Mouse (Mus musculus) kidney, postnatal 0 days (tissue): ENCODE data around the gene Gm49384. TPM values are rescaled to one million over a fixed set of nuclear protein-coding genes. Genes with fewer than 3 reads are reported as not detected.

Experiments used
- ATAC-seq: fragments of 200-750 bp; cut with Nextera tagmentation; replicated peaks from 2 replicates; pipeline ENCODE4 v1.8.0; 2017; ENCODE audit warnings: low read depth, moderate number of reproducible peaks, moderate TSS enrichment, moderate library complexity; ENCODE audit not compliant: low FRiP score
- DNase-seq: peaks from one replicate; pipeline ENCODE4 v3.0.0-alpha.2; 2016; ENCODE audit warnings: low spot score
- H3K27ac ChIP-seq: fragments of 300-500 bp; sonication (generic); 2 replicates; pipeline ENCODE4 v1.5.1; 2014; ENCODE audit warnings: mild to moderate bottlenecking
- H3K27me3 ChIP-seq: fragments of 300-500 bp; sonication (generic); 2 replicates; pipeline ENCODE4 v1.6.1; 2014; ENCODE audit warnings: low read length, mixed read lengths; ENCODE audit not compliant: insufficient read depth
- H3K36me3 ChIP-seq: fragments of 300-500 bp; sonication (generic); 2 replicates; pipeline ENCODE4 v1.6.1; 2014; ENCODE audit warnings: low read length, mixed read lengths; ENCODE audit not compliant: insufficient read depth
- H3K4me1 ChIP-seq: fragments of 300-500 bp; sonication (generic); replicated peaks from 2 replicates; pipeline ENCODE4 v1.6.1; 2014; ENCODE audit warnings: antibody characterized with exemption, low read length, mixed read lengths; ENCODE audit not compliant: insufficient read depth
- H3K4me2 ChIP-seq: fragments of 300-500 bp; sonication (generic); 2 replicates; pipeline ENCODE4 v1.6.1; 2014; ENCODE audit warnings: mild to moderate bottlenecking, low read length, moderate library complexity, mixed read lengths
- H3K4me3 ChIP-seq: fragments of 300-500 bp; sonication (generic); replicated peaks from 2 replicates; pipeline ENCODE4 v1.5.1; 2014; ENCODE audit warnings: low read depth, low read length
- H3K9ac ChIP-seq: fragments of 300-500 bp; sonication (generic); 2 replicates; pipeline ENCODE4 v1.6.1; 2014; ENCODE audit warnings: low read depth, low read length
- H3K9me3 ChIP-seq: fragments of 300-500 bp; sonication (generic); replicated peaks from 2 replicates; pipeline ENCODE4 v1.6.1; 2016; ENCODE audit warnings: low read length, inconsistent platforms, mixed read lengths
- CTCF ChIP-seq: IDR thresholded peaks from 2 replicates; pipeline ENCODE4 v1.5.1; 2016; ENCODE audit warnings: antibody characterized with exemption, low read depth, mild to moderate bottlenecking, moderate library complexity
- WGBS: fragments of 180-500 bp; shearing (Covaris S2); extraction: QIAGEN DNeasy Blood & Tissue Kit; methylation state at CpG from one replicate; pipeline ENCODE4 v1.1.7; 2014; 5-methylcytosine and 5-hydroxymethylcytosine counted together
- polyA plus RNA-seq: library from polyadenylated mRNA; unstranded; fragments of >200 nt; fragmentation: Nextera tagmentation; extraction: Ambion mirVana; gene quantifications from 2 replicates; pipeline ENCODE4 v1.2.1, GENCODE M21; 2015

Gm49384 gene
- 17.1 and 19.2 TPM in 2 replicates for polyA plus RNA-seq

- Histone ChIP-seq H3K4me3 (no peak within 1 kb of the TSS), H3K4me2 (no peak within 1 kb of the TSS), H3K9me3 (no peaks in the 10 kb centered on the region), H3K27me3 (no peaks in the 10 kb centered on the region), H3K4me1 (no peaks in the 10 kb centered on the region), H3K9ac (no peak within 1 kb of the TSS), H3K36me3 (peaks cover 18% of the 10 kb centered on the region; the same call in 1 of the 2 replicates), H3K27ac (no peak within 1 kb of the TSS)
- WGBS, result 82% methylated on average over 16 of the region's 16 CpGs
- no peak for ATAC-seq
- DNase-seq, result no peak
- TF ChIP-seq CTCF, result no peak
Observed at GRCm38 (mm10) chr12:69204052-69204833, at the start of gene Gm49384. TSS of gene Gm49384 (minus strand) at chr12:69204267.

- no peak overlapping the region for H3K9ac ChIP-seq
- TF ChIP-seq CTCF, result no peak
- 81% methylated on average over 1 of the region's 1 CpGs for WGBS
- no peak overlapping the region for H3K4me2 ChIP-seq
- no peaks in the 10 kb centered on the region for H3K36me3 ChIP-seq
- no peaks in the 10 kb centered on the region for H3K4me1 ChIP-seq
- H3K4me3 ChIP-seq, result no peak overlapping the region
- no peaks in the 10 kb centered on the region for H3K27me3 ChIP-seq
- H3K27ac ChIP-seq, result no peak overlapping the region
- no peak for ATAC-seq
- DNase-seq, result no peak
- no peaks in the 10 kb centered on the region for H3K9me3 ChIP-seq
Observed at GRCm38 (mm10) chr12:69253806-69254205, 49.7 kb upstream of the Gm49384 start.

GRCm38 (mm10) chr12:69250756-69251155, 46.7 kb upstream of the Gm49384 start:
- Histone ChIP-seq H3K4me2 (no peak overlapping the region), H3K27me3 (no peaks in the 10 kb centered on the region), H3K27ac (no peak overlapping the region), H3K9me3 (no peaks in the 10 kb centered on the region), H3K9ac (no peak overlapping the region), H3K4me1 (no peaks in the 10 kb centered on the region), H3K36me3 (no peaks in the 10 kb centered on the region), H3K4me3 (no peak overlapping the region)
- ATAC-seq, result no peak
- 85% methylated on average over 8 of the region's 8 CpGs for WGBS
- no peak for DNase-seq
- TF ChIP-seq CTCF, result no peak

- Histone ChIP-seq H3K9ac (no peak overlapping the region), H3K27me3 (no peaks in the 10 kb centered on the region), H3K4me1 (no peaks in the 10 kb centered on the region), H3K9me3 (no peaks in the 10 kb centered on the region), H3K36me3 (no peaks in the 10 kb centered on the region), H3K4me2 (no peak overlapping the region), H3K4me3 (no peak overlapping the region), H3K27ac (no peak overlapping the region)
- DNase-seq, result no peak
- 86% methylated on average over 4 of the region's 4 CpGs for WGBS
- TF ChIP-seq CTCF, result no peak
- ATAC-seq, result no peak
Observed at GRCm38 (mm10) chr12:69249766-69250165, 45.7 kb upstream of the Gm49384 start.

GRCm38 (mm10) chr12:69241771-69242431, 37.8 kb upstream of the Gm49384 start:
- no peak for TF ChIP-seq CTCF
- ATAC-seq, result peak; percentile 91
- H3K36me3 ChIP-seq, result no peaks in the 10 kb centered on the region
- peak overlapping the region; percentile 81 for H3K9ac ChIP-seq
- no peaks in the 10 kb centered on the region for H3K27me3 ChIP-seq
- H3K4me2 ChIP-seq, result peak overlapping the region; percentile 82
- peak overlapping the region; percentile 64 for H3K4me3 ChIP-seq
- DNase-seq, result peak; percentile 72
- H3K9me3 ChIP-seq, result no peaks in the 10 kb centered on the region
- WGBS, result under 1% methylated on average over 61 of the region's 64 CpGs
- peak overlapping the region; percentile 67 for H3K27ac ChIP-seq
- no peaks in the 10 kb centered on the region for H3K4me1 ChIP-seq

DNA sequence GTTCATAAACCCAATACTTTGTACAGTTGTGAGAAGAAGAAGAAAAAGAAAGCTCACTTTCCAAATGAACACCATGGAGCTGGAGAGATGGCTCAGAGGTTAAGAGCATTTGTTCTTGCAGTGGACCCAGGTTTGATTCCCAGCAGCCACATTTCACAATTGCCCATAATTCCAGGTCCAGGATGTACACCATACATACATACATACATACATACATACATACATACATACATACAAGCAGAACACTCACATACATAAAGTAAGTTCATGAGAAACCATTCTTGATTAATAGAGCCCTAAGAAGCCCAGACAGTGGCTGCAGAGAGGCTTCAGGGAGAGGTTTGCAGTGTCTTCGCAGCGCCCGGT, 37.3 kb upstream of the Gm49384 start:
- ATAC-seq (no peak; the same call in 1 of the 2 replicates), DNase-seq (peak; percentile 4)
- WGBS, result 2% methylated on average over 3 of the region's 3 CpGs

More for the DNA sequence above, 37.3 kb upstream of the Gm49384 start:
- Histone ChIP-seq H3K27me3 (no peaks in the 10 kb centered on the region), H3K27ac (peak overlapping the region; percentile 67), H3K36me3 (no peaks in the 10 kb centered on the region), H3K9ac (peak overlapping the region; percentile 81), H3K4me3 (peak overlapping the region; percentile 64), H3K9me3 (no peaks in the 10 kb centered on the region), H3K4me2 (peak overlapping the region; percentile 82), H3K4me1 (no peaks in the 10 kb centered on the region)
- TF ChIP-seq CTCF, result no peak
